ENCODE assay signal across 8 mouse cellular contexts in the genomic region with DNA sequence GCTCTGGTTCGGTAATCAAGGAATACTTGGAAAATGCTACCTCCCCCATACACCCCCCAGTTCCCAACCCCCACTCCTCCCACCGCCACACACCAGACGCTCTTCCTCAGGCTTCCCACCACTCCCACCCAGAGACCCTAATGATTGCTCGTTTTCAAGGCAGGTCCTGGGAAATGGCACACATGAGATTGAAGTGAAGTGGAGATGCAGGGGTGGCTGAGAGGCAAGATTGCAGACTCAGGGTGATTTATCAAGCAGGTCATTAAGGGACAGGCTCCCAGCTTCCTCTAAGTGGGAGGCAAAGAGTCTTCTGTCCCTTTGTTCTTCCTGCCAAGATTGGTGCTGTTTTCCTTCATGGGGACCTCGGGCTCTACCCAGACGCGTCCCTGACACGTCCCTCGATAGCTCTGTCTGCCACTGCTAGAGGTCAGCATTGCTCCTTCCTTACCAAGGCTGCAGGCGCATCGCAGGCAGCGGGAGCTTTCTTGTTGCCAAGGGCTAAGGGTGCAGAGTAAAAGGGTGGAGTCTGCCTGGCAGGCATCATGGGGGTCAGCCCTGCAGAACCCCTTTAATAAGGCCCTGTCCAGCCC.
A peak's percentile ranks its signal among the peaks of the same experiment; 100 is the strongest.
DNase-seq lines count a peak whose midpoint lies in the region; ATAC-seq and TF ChIP-seq lines count a peak whose summit lies in the region.

No protein-coding gene starts in this region.

- WGBS in heart, postnatal 0 days = 21% methylated on average over 12 of the region's 12 CpGs
- WGBS in liver, embryonic 13.5 days (ENCODE audit: insufficient replicate concordance) = 20% methylated on average over 12 of the region's 12 CpGs
- 7% methylated on average over 12 of the region's 12 CpGs for WGBS in neural tube, embryonic 13.5 days

- H3K4me1 ChIP-seq in E14TG2a.4 (replicated peaks; ENCODE audit: low read depth, low read length) = peaks cover 25% of the 10 kb centered on the region
- peaks cover 27% of the 10 kb centered on the region; the same call in 1 of the 2 replicates for H3K4me1 ChIP-seq in heart, postnatal 0 days (ENCODE audit: control insufficient read depth, insufficient read depth)
- H3K4me1 ChIP-seq in liver, embryonic 13.5 days (replicated peaks) = no peaks in the 10 kb centered on the region
- peaks cover 36% of the 10 kb centered on the region for H3K4me1 ChIP-seq in neural tube, embryonic 13.5 days (replicated peaks)

- TF ChIP-seq EP300 in heart, postnatal 0 days (IDR thresholded peaks at IDR 0.05; ENCODE audit: low read depth) = no peak

- peaks cover 10% of the 10 kb centered on the region for H3K27me3 ChIP-seq in E14TG2a.4 (ENCODE audit: insufficient read depth, low read length)
- H3K27me3 ChIP-seq in heart, postnatal 0 days (ENCODE audit: control insufficient read depth, insufficient read depth, low read length) = no peaks in the 10 kb centered on the region
- H3K27me3 ChIP-seq in liver, embryonic 13.5 days = no peaks in the 10 kb centered on the region
- H3K27me3 ChIP-seq in neural tube, embryonic 13.5 days = peaks cover 31% of the 10 kb centered on the region

- H3K9me3 ChIP-seq in E14TG2a.4 (ENCODE audit: low read length) = no peaks in the 10 kb centered on the region
- no peaks in the 10 kb centered on the region for H3K9me3 ChIP-seq in heart, postnatal 0 days (replicated peaks; ENCODE audit: control insufficient read depth, low read length)
- no peaks in the 10 kb centered on the region for H3K9me3 ChIP-seq in liver, embryonic 13.5 days (replicated peaks)
- H3K9me3 ChIP-seq in neural tube, embryonic 13.5 days = no peaks in the 10 kb centered on the region

- peak; percentile 72 for DNase-seq in MN1 (ENCODE audit: low spot score)
- peak; percentile 79 for DNase-seq in embryo, embryonic 10 days (ENCODE audit: low spot score)
- no peak for DNase-seq in heart, postnatal 0 days (ENCODE audit: low spot score)
- DNase-seq in liver, embryonic 13.5 days = no peak
- no peak for DNase-seq in thymus, adult 18-20 months
- DNase-seq in left cerebral cortex, adult 8-10 months (ENCODE audit: low spot score in 2 of 2) = no peak

- no peaks in the 10 kb centered on the region for H3K36me3 ChIP-seq in E14TG2a.4 (ENCODE audit: insufficient read depth, low read length)
- H3K36me3 ChIP-seq in heart, postnatal 0 days (replicated peaks; ENCODE audit: control insufficient read depth, insufficient read depth, low read length) = no peaks in the 10 kb centered on the region
- H3K36me3 ChIP-seq in liver, embryonic 13.5 days = no peaks in the 10 kb centered on the region
- H3K36me3 ChIP-seq in neural tube, embryonic 13.5 days = no peaks in the 10 kb centered on the region

- TF ChIP-seq CTCF in E14TG2a.4 (conservative IDR thresholded peaks at IDR 0.05; ENCODE audit: low read length) = no peak
- TF ChIP-seq CTCF in heart, postnatal 0 days (IDR thresholded peaks at IDR 0.05; ENCODE audit: low read depth) = peak; percentile 63

- no peak overlapping the region for H3K27ac ChIP-seq in heart, postnatal 0 days (ENCODE audit: low read depth)
- H3K27ac ChIP-seq in liver, embryonic 13.5 days = no peak overlapping the region
- no peak overlapping the region for H3K27ac ChIP-seq in neural tube, embryonic 13.5 days (replicated peaks)

- no peak overlapping the region for H3K9ac ChIP-seq in heart, postnatal 0 days (replicated peaks; ENCODE audit: low read depth, low read length)
- H3K9ac ChIP-seq in liver, embryonic 13.5 days = no peak overlapping the region
- no peak overlapping the region for H3K9ac ChIP-seq in neural tube, embryonic 13.5 days

- no peak overlapping the region for H3K4me2 ChIP-seq in heart, postnatal 0 days (ENCODE audit: low read depth, low read length)
- H3K4me2 ChIP-seq in liver, embryonic 13.5 days = no peak overlapping the region
- no peak overlapping the region for H3K4me2 ChIP-seq in neural tube, embryonic 13.5 days

- ATAC-seq in heart, postnatal 0 days (ENCODE audit: insufficient read depth, low read depth) = peak; percentile 48; the same call in 1 of the 2 replicates
- peak; percentile 48; the same call in 1 of the 2 replicates for ATAC-seq in liver, embryonic 13.5 days (ENCODE audit: low read depth)
- peak; percentile 48 for ATAC-seq in neural tube, embryonic 13.5 days (ENCODE audit: low read depth)

- 0 out of 2 replicates have a peak overlapping the region, but pooled peaks have one; percentile 10 for H3K4me3 ChIP-seq in E14TG2a.4 (replicated peaks; ENCODE audit: low read length)
- no peak overlapping the region for H3K4me3 ChIP-seq in heart, postnatal 0 days (ENCODE audit: low read depth, low read length)
- H3K4me3 ChIP-seq in liver, embryonic 13.5 days (replicated peaks) = no peak overlapping the region
- H3K4me3 ChIP-seq in neural tube, embryonic 13.5 days = no peak overlapping the region

Comparison
In these comparisons a context has a peak if more than half of its experiments do, and no peak if none do; other contexts are left out.
1. DNase-seq: peak in MN1 (single experiment) and embryo, embryonic 10 days (single experiment); none in heart, postnatal 0 days (single experiment), liver, embryonic 13.5 days (single experiment), thymus, adult 18-20 months (0 of 2) and left cerebral cortex, adult 8-10 months (0 of 2).
2. Peak in every context shown above with its lines, with median percentiles within 50 percentile points of each other: ATAC-seq.